Mouse (Mus musculus) right cerebral cortex, postnatal 4 days (tissue): ENCODE measurements at regions not wholly inside any gene's neighbourhood (a gene's known extent, or its start where the extent isn't known, plus 50 kb on each side); places are given as distances from the start of the nearest gene placed in this dataset.

ENCODE experiments used
- DNase-seq: peaks from one replicate; pipeline ENCODE4 v3.0.0-alpha.2; 2022

- DNase-seq, result no peak
Measured at GRCm38 (mm10) chr5:19130639-19131038, 96.2 kb upstream of the Magi2 start.

DNA sequence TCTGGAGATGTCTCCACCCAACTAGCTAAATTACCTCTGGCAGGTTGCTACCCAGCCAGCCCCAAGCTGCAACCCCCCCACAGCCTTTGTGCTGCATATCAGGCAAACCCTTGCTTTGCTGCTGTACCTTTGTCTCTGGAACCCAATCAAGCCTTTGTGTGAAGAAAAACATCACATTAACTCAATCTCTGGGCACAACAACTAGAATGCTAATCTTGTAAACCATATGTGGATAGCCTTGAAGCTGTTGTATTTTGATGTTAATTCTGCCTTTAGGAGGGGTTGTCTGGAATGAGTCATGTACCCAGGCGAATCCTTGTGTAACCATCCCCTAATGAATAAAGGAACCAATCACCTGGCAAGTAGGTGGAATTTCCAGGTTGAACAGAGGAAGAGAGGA is 72.3 kb upstream of the Magi2 start:
- DNase-seq, result no peak

- DNase-seq, result peak; percentile 37
Measured at GRCm38 (mm10) chr5:19158191-19158590, 68.6 kb upstream of the Magi2 start.

DNA sequence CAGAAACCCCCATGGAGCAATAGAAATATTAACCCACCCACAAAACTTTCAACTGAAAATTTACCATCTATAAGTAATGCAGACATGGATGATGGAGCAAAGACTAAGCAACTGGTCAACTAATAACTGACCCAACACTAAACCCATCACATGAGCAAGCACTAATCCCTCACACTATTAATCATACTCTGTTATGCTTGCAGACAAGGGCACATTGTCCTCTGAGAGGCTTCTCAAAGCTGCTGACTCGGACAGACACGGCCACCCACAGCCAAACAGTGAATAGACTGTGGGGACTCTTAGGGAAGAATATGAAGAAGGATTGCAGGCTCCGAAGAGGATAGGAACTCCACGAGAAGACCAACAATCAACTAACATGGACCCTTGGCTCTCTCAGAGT is 66.6 kb upstream of the Magi2 start:
- no peak for DNase-seq
